ENCODE assay signal across 20 mouse cellular contexts in the genomic region with DNA sequence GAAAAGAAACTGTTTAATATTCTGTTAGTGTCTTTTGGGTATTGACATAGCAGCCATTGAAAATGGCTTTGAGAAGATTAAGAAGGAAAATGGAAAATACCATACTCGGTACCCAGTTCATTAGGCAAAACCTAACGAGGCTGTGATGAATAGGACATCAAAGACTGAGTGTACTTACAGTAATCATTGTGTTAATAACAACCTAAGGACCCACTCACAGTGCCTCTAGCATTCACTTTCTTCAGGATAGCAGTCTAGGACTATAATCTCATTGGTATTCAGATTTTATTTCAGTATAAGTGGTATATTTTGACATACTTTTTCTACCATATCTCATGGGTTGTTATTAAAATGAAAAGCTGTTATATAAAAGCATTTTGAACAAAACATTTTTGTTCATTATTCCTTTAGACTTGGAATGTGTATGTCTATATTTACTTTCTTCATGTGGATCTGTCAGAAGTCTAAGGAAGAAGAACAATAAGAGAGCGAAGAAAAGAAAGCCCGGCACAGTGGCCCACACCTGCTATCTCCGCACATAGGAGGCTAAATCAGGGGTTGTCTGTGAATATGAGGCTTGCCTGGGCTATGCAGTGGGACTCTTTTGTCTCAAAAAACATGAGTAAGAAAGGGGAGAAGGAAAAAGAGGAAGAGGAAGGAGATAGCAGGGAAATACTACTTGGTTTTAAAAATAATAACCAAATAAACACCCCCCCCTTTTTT.
A peak's percentile ranks its signal among the peaks of the same experiment; 100 is the strongest.
DNase-seq lines count a peak whose midpoint lies in the region; ATAC-seq lines count a peak whose summit lies in the region.
"Had no signal": no experiment of that assay in that cellular context is flagged by ENCODE, and none has a peak within 500 bp of the region (broad histone marks: within the 10 kb centered on the region; RNA-seq: fewer than 3 reads in every experiment).

No protein-coding gene starts in this region.

- WGBS in midbrain, embryonic 12.5 days: 70% methylated on average over 5 of the region's 5 CpGs
- 59% methylated on average over 5 of the region's 5 CpGs for WGBS in midbrain, embryonic 14.5 days
- WGBS in forebrain, embryonic 14.5 days: 17% methylated on average over 5 of the region's 5 CpGs

- H3K9ac ChIP-seq in midbrain, embryonic 12.5 days (replicated peaks): no peak overlapping the region
- H3K9ac ChIP-seq in midbrain, embryonic 14.5 days (replicated peaks; ENCODE audit: low read length): no peak overlapping the region
- H3K9ac ChIP-seq in forebrain, embryonic 14.5 days (ENCODE audit: low read length): no peak overlapping the region
- H3K9ac ChIP-seq: hindbrain, embryonic 12.5 days; hindbrain, embryonic 15.5 days had no signal

- no peaks in the 10 kb centered on the region for H3K36me3 ChIP-seq in midbrain, embryonic 12.5 days
- no peaks in the 10 kb centered on the region for H3K36me3 ChIP-seq in midbrain, embryonic 14.5 days (ENCODE audit: control insufficient read depth, insufficient read depth, low read length)
- no peaks in the 10 kb centered on the region for H3K36me3 ChIP-seq in forebrain, embryonic 14.5 days (ENCODE audit: control insufficient read depth, insufficient read depth, low read length)
- H3K36me3 ChIP-seq: hindbrain, embryonic 12.5 days; hindbrain, embryonic 15.5 days had no signal

- ATAC-seq in midbrain, embryonic 12.5 days (ENCODE audit: low FRiP score, low read depth): peak; percentile 78; the same call in 1 of the 2 replicates
- ATAC-seq in midbrain, embryonic 14.5 days (ENCODE audit: low FRiP score, low TSS enrichment): no peak
- peak; percentile 70; the same call in 1 of the 2 replicates for ATAC-seq in forebrain, embryonic 14.5 days
- ATAC-seq in granulocyte monocyte progenitor cell, adult 5-6 weeks (replicated peaks; ENCODE audit: poor library complexity, severe bottlenecking): 0 out of 2 replicates have a peak, but pooled peaks have one; percentile 27
- ATAC-seq: activated CD4-positive, CD25-positive, alpha-beta regulatory T cell, adult 4 months; CD4-positive, CD25-positive, alpha-beta regulatory T cell, adult 4 months; intestine, postnatal 0 days had no signal

- no peaks in the 10 kb centered on the region for H3K4me1 ChIP-seq in midbrain, embryonic 12.5 days
- H3K4me1 ChIP-seq in midbrain, embryonic 14.5 days (ENCODE audit: control insufficient read depth, insufficient read depth, low read length): no peaks in the 10 kb centered on the region
- H3K4me1 ChIP-seq in forebrain, embryonic 14.5 days (ENCODE audit: control insufficient read depth, insufficient read depth, low read length): no peaks in the 10 kb centered on the region
- H3K4me1 ChIP-seq: hindbrain, embryonic 12.5 days; hindbrain, embryonic 15.5 days had no signal

- H3K27me3 ChIP-seq in midbrain, embryonic 12.5 days: no peaks in the 10 kb centered on the region
- H3K27me3 ChIP-seq in midbrain, embryonic 14.5 days (ENCODE audit: control insufficient read depth, insufficient read depth, low read length): no peaks in the 10 kb centered on the region
- no peaks in the 10 kb centered on the region for H3K27me3 ChIP-seq in forebrain, embryonic 14.5 days (replicated peaks; ENCODE audit: control insufficient read depth, insufficient read depth, low read length)
- H3K27me3 ChIP-seq: hindbrain, embryonic 12.5 days; hindbrain, embryonic 15.5 days had no signal

- H3K9me3 ChIP-seq in midbrain, embryonic 12.5 days: no peaks in the 10 kb centered on the region
- H3K9me3 ChIP-seq in midbrain, embryonic 14.5 days (ENCODE audit: control insufficient read depth, low read length): no peaks in the 10 kb centered on the region
- no peaks in the 10 kb centered on the region for H3K9me3 ChIP-seq in forebrain, embryonic 14.5 days (replicated peaks; ENCODE audit: control insufficient read depth, low read length)
- H3K9me3 ChIP-seq: hindbrain, embryonic 12.5 days; hindbrain, embryonic 15.5 days had no signal

- H3K4me2 ChIP-seq in midbrain, embryonic 12.5 days (replicated peaks): no peak overlapping the region
- H3K4me2 ChIP-seq in midbrain, embryonic 14.5 days (ENCODE audit: low read length): no peak overlapping the region
- H3K4me2 ChIP-seq in forebrain, embryonic 14.5 days (ENCODE audit: low read length): no peak overlapping the region
- H3K4me2 ChIP-seq: heart, embryonic 11.5 days; hindbrain, embryonic 12.5 days; hindbrain, embryonic 15.5 days had no signal

- no peak overlapping the region for H3K4me3 ChIP-seq in midbrain, embryonic 12.5 days
- no peak overlapping the region for H3K4me3 ChIP-seq in midbrain, embryonic 14.5 days (replicated peaks; ENCODE audit: low read depth, low read length)
- no peak overlapping the region for H3K4me3 ChIP-seq in forebrain, embryonic 14.5 days (ENCODE audit: low read depth, low read length)
- H3K4me3 ChIP-seq: hindbrain, embryonic 12.5 days; hindbrain, embryonic 15.5 days had no signal

- H3K27ac ChIP-seq in midbrain, embryonic 12.5 days (replicated peaks): no peak overlapping the region
- no peak overlapping the region for H3K27ac ChIP-seq in midbrain, embryonic 14.5 days (replicated peaks; ENCODE audit: low read depth, low read length)
- H3K27ac ChIP-seq in forebrain, embryonic 14.5 days (ENCODE audit: low read depth, low read length): no peak overlapping the region
- H3K27ac ChIP-seq: hindbrain, embryonic 12.5 days; hindbrain, embryonic 15.5 days had no signal

- DNase-seq in midbrain, embryonic 14.5 days: no peak
- peak; percentile 17 for DNase-seq in forebrain, embryonic 14.5 days (ENCODE audit: low spot score)
- no peak for DNase-seq in testis, postnatal 14 days (ENCODE audit: low spot score)
- DNase-seq in kidney, adult 18-20 months: no peak
- DNase-seq: adrenal gland, adult 8-10 months; adrenal gland, postnatal 25 days; cerebellum, adult 18-20 months; cerebellum, adult 9-10 months; cerebellum, postnatal 14 days; gastrocnemius, postnatal 10 days; gastrocnemius, postnatal 36 days; heart, adult 11 months had no signal
